In genomic region chr17:32389101-32389659, GRCm38 (mm10) we compare ENCODE assay signal across 8 mouse cellular contexts. TPM values are rescaled to one million over a fixed set of nuclear protein-coding genes. Genes with fewer than 3 reads are reported as not detected.
DNase-seq lines count a peak whose midpoint lies in the region; ATAC-seq and TF ChIP-seq lines count a peak whose summit lies in the region.

Gene Wiz, minus strand, starts transcription at chr17:32389439.

- peak within 1 kb of the TSS; percentile 86 for H3K9ac ChIP-seq in hindbrain, postnatal 0 days (replicated peaks; ENCODE audit: low read length)

- peak within 1 kb of the TSS; percentile 97 for H3K27ac ChIP-seq in gastrocnemius, adult 2 months
- H3K27ac ChIP-seq in hindbrain, postnatal 0 days, result peak within 1 kb of the TSS; percentile 73
- H3K27ac ChIP-seq in left cerebral cortex, adult 2 months, result peak within 1 kb of the TSS; percentile 88

- ATAC-seq in hindbrain, postnatal 0 days, result peak; percentile 92
- ATAC-seq in megakaryocyte, adult 5-6 weeks (ENCODE audit: poor library complexity, severe bottlenecking), result peak; percentile 90

- intact Hi-C loops in gastrocnemius, adult 2 months (cut with DNase I), result loop anchor here (2.0 kb wide), 1 partner anchor 26 kb away; no protein-coding TSS in a partner anchor
- intact Hi-C loops in left cerebral cortex, adult 2 months (cut with DNase I), result loop anchor here (1.0 to 10.0 kb wide), 3 partner anchors 24 to 1536 kb away; partner anchors contain the start of gene Rgl2

- 0% methylated on average over 16 of the region's 44 CpGs for WGBS in hindbrain, postnatal 0 days

- H3K4me2 ChIP-seq in hindbrain, postnatal 0 days (ENCODE audit: low read depth, low read length), result peak within 1 kb of the TSS; percentile 91

- no peaks in the 10 kb centered on the region; the same call in 1 of the 2 replicates for H3K36me3 ChIP-seq in hindbrain, postnatal 0 days (ENCODE audit: insufficient read depth, low read length)

- no peaks in the 10 kb centered on the region for H3K9me3 ChIP-seq in hindbrain, postnatal 0 days (ENCODE audit: low read length)

- H3K27me3 ChIP-seq in hindbrain, postnatal 0 days (ENCODE audit: insufficient read depth, low read length), result peaks cover 29% of the 10 kb centered on the region

- TF ChIP-seq CTCF in gastrocnemius, adult 2 months (IDR thresholded peaks at IDR 0.05), result no peak
- no peak for TF ChIP-seq CTCF in hindbrain, postnatal 0 days (IDR thresholded peaks at IDR 0.05; ENCODE audit: low read depth)
- TF ChIP-seq CTCF in left cerebral cortex, adult 2 months (IDR thresholded peaks at IDR 0.05), result no peak

- peak within 1 kb of the TSS; percentile 91 for H3K4me3 ChIP-seq in gastrocnemius, adult 2 months
- peak within 1 kb of the TSS; percentile 76 for H3K4me3 ChIP-seq in hindbrain, postnatal 0 days (ENCODE audit: low read length)
- peak within 1 kb of the TSS; percentile 86 for H3K4me3 ChIP-seq in left cerebral cortex, adult 2 months

- H3K4me1 ChIP-seq in hindbrain, postnatal 0 days (ENCODE audit: insufficient read depth, low read length), result no peaks in the 10 kb centered on the region

- peak; percentile 90 for DNase-seq in T-cell, adult 2 months (ENCODE audit: low spot score)
- peak; percentile 84 to 89 for DNase-seq in cerebellum, postnatal 4 days (ENCODE audit: low spot score in 2 of 2)
- peak; percentile 98 for DNase-seq in gastrocnemius, adult 2 months
- peak; percentile 96 for DNase-seq in hindbrain, postnatal 0 days (ENCODE audit: low spot score)
- peak; percentile 92 to 94 for DNase-seq in left cerebral cortex, adult 2 months (ENCODE audit: extremely low spot score in 1 of 2, low spot score in 2 of 2)
- DNase-seq in right cerebral cortex, adult 2 months (ENCODE audit: low spot score in 2 of 2), result peak; percentile 92 to 93
- peak; percentile 95 for DNase-seq in urinary bladder, postnatal 14 days (ENCODE audit: low spot score)

RNA-seq across cellular contexts. Expression of gene Wiz, which starts in this region (rescaled TPM):
- total RNA-seq in gastrocnemius, adult 2 months (2021), result 10 to 100 TPM; 13.0 to 13.7 TPM
- 50.4 and 56.8 TPM in 2 replicates for total RNA-seq in hindbrain, postnatal 0 days (2014; rRNA removed)
- 24.2 and 28.4 TPM in 2 replicates for polyA plus RNA-seq in hindbrain, postnatal 0 days (2015; fragmentation: Nextera tagmentation; extraction: Ambion mirVana)
- total RNA-seq in left cerebral cortex, adult 2 months (2021), result 10 to 100 TPM; 45.9 to 48.4 TPM
- 17.2 and 23.0 TPM in 2 replicates for total RNA-seq in megakaryocyte, adult 5-6 weeks (2015)
- 4.9 and 5.9 TPM in 2 replicates for total RNA-seq in megakaryocyte, adult 5-6 weeks (2017)

Comparison
In these comparisons a context has a peak if more than half of its experiments do, and no peak if none do; other contexts are left out.
1. Peak in every context shown above with its lines: DNase-seq, ATAC-seq, H3K4me3 ChIP-seq and H3K27ac ChIP-seq.